Mouse (Mus musculus) forebrain, embryonic 10.5 days (tissue): ENCODE results near the gene Mical3. TPM values are rescaled to one million over a fixed set of nuclear protein-coding genes. Genes with fewer than 3 reads are reported as not detected.

ENCODE experiments used
- DNase-seq: peaks from one replicate; pipeline ENCODE4 v3.0.0-alpha.2; 2017; ENCODE audit warnings: low spot score; ENCODE audit errors: extremely low spot score
- H3K27ac ChIP-seq: fragments of 300-500 bp; sonication (generic); 2 replicates; pipeline ENCODE4 v1.5.1; 2016; ENCODE audit warnings: mild to moderate bottlenecking
- H3K27me3 ChIP-seq: fragments of 300-500 bp; sonication (generic); 2 replicates; pipeline ENCODE4 v1.6.1; 2016; ENCODE audit warnings: mild to moderate bottlenecking; ENCODE audit not compliant: poor library complexity, severe bottlenecking
- H3K36me3 ChIP-seq: fragments of 300-500 bp; sonication (generic); replicated peaks from 2 replicates; pipeline ENCODE4 v1.6.1; 2016; ENCODE audit warnings: mild to moderate bottlenecking, moderate library complexity
- H3K4me1 ChIP-seq: fragments of 300-500 bp; sonication (generic); 2 replicates; pipeline ENCODE4 v1.6.1; 2016
- H3K4me3 ChIP-seq: fragments of 300-500 bp; sonication (generic); 2 replicates; pipeline ENCODE4 v1.5.1; 2016; ENCODE audit warnings: mild to moderate bottlenecking, moderate library complexity
- H3K9me3 ChIP-seq: fragments of 300-500 bp; sonication (generic); 2 replicates; pipeline ENCODE4 v1.6.1; 2016; ENCODE audit warnings: mild to moderate bottlenecking, moderate library complexity
- WGBS: fragments of 180-500 bp; shearing (Covaris S2); methylation state at CpG from one replicate; pipeline ENCODE4 v1.1.7; 2016; 5-methylcytosine and 5-hydroxymethylcytosine counted together
- polyA plus RNA-seq: library from polyadenylated mRNA; unstranded; fragments of >200 nt; fragmentation: Nextera tagmentation; extraction: Ambion mirVana; gene quantifications from 2 replicates; pipeline ENCODE4 v1.2.1, GENCODE M21; 2016

Gene Mical3
- polyA plus RNA-seq, 1 experiment from 2014 or later = 9.0 TPM

DNA sequence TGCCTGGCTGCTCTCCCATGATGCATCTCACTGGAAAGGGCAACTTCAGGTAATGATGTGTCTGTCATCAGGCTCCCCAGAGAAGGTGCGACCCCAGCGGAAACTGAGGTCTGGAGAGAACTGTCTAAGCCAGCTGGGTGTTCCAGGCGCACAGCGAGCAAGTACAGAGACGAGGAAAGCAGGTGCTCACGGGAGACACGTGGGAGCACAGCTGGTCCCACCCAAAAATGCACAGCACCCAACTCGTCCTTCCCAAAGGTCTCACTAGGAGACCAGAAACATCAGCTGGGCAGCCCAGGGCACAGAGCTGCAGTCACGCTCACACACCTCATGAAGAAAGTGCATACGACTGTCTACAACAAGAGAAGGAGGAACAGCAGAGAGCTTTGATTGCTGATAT, 43.7 kb downstream of the Mical3 start:
- no peak for DNase-seq
- H3K4me3 ChIP-seq = no peak overlapping the region
- 0 out of 2 replicates have a peak overlapping the region, but pooled peaks have one; percentile 35 for H3K27ac ChIP-seq
- no peaks in the 10 kb centered on the region for H3K27me3 ChIP-seq
- WGBS = 79% methylated on average over 10 of the region's 10 CpGs
- H3K9me3 ChIP-seq = peaks cover 9% of the 10 kb centered on the region; the same call in 1 of the 2 replicates
- peaks cover 26% of the 10 kb centered on the region for H3K36me3 ChIP-seq
- peaks cover 47% of the 10 kb centered on the region for H3K4me1 ChIP-seq

DNA sequence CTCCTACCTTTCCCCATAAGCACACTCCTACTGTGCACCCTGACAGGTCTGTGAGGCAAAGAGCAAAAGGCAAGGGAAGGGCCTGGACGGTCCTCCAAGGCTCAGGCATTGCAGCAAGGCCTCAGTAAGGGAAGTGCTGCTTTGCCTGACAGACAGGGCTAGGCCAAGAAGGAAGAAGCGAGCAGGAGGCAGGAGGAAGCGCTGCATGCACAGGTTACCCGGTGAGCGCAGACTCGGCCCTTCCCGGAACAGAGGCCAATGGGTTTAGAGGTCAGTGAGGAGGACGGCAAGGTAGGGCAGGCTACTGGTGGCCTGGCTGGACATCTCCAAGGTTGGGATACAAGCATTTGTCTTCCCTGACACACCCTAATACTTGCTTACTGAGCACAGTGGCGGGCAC, 44.6 kb downstream of the Mical3 start:
- peaks cover 9% of the 10 kb centered on the region; the same call in 1 of the 2 replicates for H3K9me3 ChIP-seq
- H3K4me3 ChIP-seq = no peak overlapping the region
- peak overlapping the region; percentile 53 for H3K27ac ChIP-seq
- DNase-seq = no peak
- H3K36me3 ChIP-seq = peaks cover 21% of the 10 kb centered on the region
- no peaks in the 10 kb centered on the region for H3K27me3 ChIP-seq
- 87% methylated on average over 9 of the region's 9 CpGs for WGBS
- peaks cover 55% of the 10 kb centered on the region for H3K4me1 ChIP-seq

- H3K36me3 ChIP-seq = 0 out of 2 replicates have a peak, but pooled peaks cover 4% of the 10 kb centered on the region
- H3K4me3 ChIP-seq = no peak overlapping the region
- no peak for DNase-seq
- H3K27me3 ChIP-seq = no peaks in the 10 kb centered on the region
- WGBS = 87% methylated on average over 6 of the region's 6 CpGs
- no peaks in the 10 kb centered on the region for H3K9me3 ChIP-seq
- H3K4me1 ChIP-seq = peaks cover 56% of the 10 kb centered on the region
- H3K27ac ChIP-seq = 0 out of 2 replicates have a peak overlapping the region, but pooled peaks have one; percentile 16
These were observed 46.7 kb downstream of the Mical3 start for GRCm38 (mm10) chr6:121084050-121084480.

DNA sequence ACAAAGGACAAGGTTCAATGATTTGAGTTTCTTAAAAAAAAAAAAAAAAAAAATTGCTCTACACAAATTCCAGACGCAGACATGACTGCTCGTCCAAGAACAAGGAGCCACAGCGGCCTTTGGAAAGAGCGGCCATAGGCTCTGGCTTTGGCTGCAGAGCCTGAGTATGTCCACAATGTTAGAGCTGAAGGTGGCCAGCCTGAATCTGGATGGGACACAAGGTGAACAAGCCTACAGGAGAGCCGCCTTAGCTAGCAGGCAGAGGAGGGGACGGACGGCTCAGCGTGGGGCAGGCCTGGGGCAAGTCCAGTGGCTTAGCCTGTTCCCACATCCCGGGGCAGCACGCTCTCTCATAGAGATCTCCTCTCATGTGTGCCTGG, 48.7 kb downstream of the Mical3 start:
- 92% methylated on average over 10 of the region's 10 CpGs for WGBS

DNA sequence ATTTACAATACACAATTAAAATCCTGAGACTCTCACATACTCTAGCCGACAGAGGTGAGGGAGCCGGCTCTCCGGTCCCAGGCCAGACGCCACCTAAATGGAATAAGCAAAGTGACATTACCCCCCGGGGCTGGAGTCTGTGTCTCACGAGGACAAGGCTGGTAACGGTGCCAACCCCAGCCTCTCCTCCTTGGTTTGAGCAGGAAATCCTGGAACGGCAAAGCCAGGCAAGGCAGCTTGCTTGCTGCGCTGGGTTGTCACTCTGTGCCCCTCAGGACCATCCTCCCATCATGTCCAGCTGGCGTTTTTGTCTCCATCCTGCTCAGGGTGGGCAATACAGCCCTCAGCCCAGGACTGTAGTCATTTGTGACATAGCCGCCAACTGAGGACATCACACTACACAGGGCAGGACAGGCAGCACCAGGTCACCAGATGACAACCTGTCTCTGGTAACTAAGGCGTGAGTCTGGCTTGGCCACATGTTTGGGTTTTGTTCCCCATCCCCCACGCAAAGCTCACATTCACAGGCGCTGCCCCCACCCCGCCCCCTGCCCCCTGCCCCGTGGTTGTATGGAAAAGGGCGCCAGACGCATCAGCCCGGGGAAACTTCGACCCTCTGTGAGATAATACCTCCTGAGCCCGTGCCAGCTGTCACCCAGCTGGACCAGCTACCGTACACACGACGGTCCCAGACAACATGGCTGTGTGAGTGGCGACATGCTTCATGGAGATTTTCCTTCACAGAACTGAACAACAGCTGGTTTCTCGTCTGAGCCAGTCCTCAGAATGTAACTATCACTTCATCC, 49.3 kb downstream of the Mical3 start:
- Histone ChIP-seq H3K36me3 (0 out of 2 replicates have a peak, but pooled peaks cover 4% of the 10 kb centered on the region), H3K4me1 (peaks cover 37% of the 10 kb centered on the region), H3K9me3 (no peaks in the 10 kb centered on the region), H3K27me3 (no peaks in the 10 kb centered on the region), H3K4me3 (no peak overlapping the region), H3K27ac (peak overlapping the region; percentile 13; the same call in 1 of the 2 replicates)
- WGBS = 84% methylated on average over 26 of the region's 26 CpGs
- no peak for DNase-seq

More for the DNA sequence above, 48.7 kb downstream of the Mical3 start:
- Histone ChIP-seq H3K27me3 (no peaks in the 10 kb centered on the region), H3K9me3 (no peaks in the 10 kb centered on the region), H3K27ac (0 out of 2 replicates have a peak overlapping the region, but pooled peaks have one; percentile 36), H3K4me3 (no peak overlapping the region), H3K36me3 (0 out of 2 replicates have a peak, but pooled peaks cover 4% of the 10 kb centered on the region), H3K4me1 (peaks cover 43% of the 10 kb centered on the region)
- no peak for DNase-seq

GRCm38 (mm10) chr6:121078175-121078574, 52.6 kb downstream of the Mical3 start:
- DNase-seq = no peak
- H3K36me3 ChIP-seq = no peaks in the 10 kb centered on the region
- WGBS = 92% methylated on average over 5 of the region's 5 CpGs
- peaks cover 14% of the 10 kb centered on the region for H3K4me1 ChIP-seq
- H3K4me3 ChIP-seq = no peak overlapping the region
- H3K9me3 ChIP-seq = no peaks in the 10 kb centered on the region
- no peaks in the 10 kb centered on the region for H3K27me3 ChIP-seq
- H3K27ac ChIP-seq = no peak overlapping the region

DNA sequence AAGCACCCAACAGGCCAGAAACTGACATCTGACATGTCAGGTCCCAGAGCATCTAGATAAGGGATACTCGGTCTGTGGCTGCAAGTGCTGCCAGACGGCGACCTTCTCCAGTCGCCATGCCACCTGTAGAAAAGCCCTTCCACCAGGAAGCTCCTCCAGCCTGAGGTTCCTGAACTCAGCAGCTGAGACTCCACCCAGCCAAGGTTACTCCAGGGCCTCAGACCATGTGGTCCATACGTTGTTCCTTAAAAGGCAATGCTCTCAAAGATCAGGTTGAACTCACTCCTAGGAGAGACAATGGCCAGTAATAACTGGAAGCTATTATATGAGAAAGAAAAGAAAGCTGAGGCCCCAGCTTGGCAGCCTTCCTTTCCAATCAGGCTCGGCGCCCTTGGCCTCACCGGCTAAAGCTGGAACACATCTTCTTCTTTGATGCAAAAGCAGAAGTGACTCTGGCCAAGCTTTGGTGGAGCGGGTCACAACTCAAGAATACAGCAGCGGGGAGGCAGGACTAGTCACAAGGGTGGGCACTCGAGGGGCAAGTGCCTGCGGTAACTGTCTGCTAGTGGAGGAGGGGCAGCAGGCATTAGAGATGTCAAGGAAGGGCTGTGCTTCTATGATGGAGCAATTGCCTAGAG, 53.8 kb downstream of the Mical3 start:
- WGBS = 93% methylated on average over 12 of the region's 12 CpGs
- H3K4me3 ChIP-seq = no peak overlapping the region
- peaks cover 11% of the 10 kb centered on the region for H3K4me1 ChIP-seq
- no peaks in the 10 kb centered on the region for H3K27me3 ChIP-seq
- no peaks in the 10 kb centered on the region for H3K36me3 ChIP-seq
- H3K9me3 ChIP-seq = no peaks in the 10 kb centered on the region
- no peak overlapping the region for H3K27ac ChIP-seq
- no peak for DNase-seq

DNA sequence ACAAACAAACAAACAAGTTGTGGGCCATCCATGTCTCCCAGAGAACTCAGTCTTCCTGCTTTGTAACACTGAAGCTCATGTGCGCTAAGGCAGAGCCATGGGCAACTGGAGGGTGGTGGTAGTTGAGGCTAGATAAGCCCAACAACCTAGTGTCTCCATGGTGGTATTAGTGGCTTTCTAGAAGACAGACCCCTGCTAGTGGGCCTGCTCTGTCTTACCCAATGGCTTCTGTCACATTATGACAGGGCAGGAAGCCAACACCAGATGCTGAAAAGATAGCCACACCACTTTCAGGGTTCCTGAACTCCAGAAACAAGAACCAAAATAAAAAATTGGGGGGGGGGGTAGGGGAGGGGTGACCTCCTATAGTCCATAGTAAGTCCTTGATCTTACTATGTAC, 55.0 kb downstream of the Mical3 start:
- H3K36me3 ChIP-seq = no peaks in the 10 kb centered on the region
- no peak for DNase-seq
- H3K4me3 ChIP-seq = no peak overlapping the region
- H3K4me1 ChIP-seq = 0 out of 2 replicates have a peak, but pooled peaks cover 7% of the 10 kb centered on the region
- no peak overlapping the region for H3K27ac ChIP-seq
- no peaks in the 10 kb centered on the region for H3K27me3 ChIP-seq
- 94% methylated on average over 1 of the region's 1 CpGs for WGBS
- no peaks in the 10 kb centered on the region for H3K9me3 ChIP-seq

GRCm38 (mm10) chr6:121073312-121073711, 57.5 kb downstream of the Mical3 start:
- peaks cover 31% of the 10 kb centered on the region for H3K4me1 ChIP-seq
- H3K27me3 ChIP-seq = no peaks in the 10 kb centered on the region
- no peaks in the 10 kb centered on the region for H3K36me3 ChIP-seq
- H3K27ac ChIP-seq = no peak overlapping the region
- no peaks in the 10 kb centered on the region for H3K9me3 ChIP-seq
- H3K4me3 ChIP-seq = no peak overlapping the region
- WGBS = 91% methylated on average over 7 of the region's 7 CpGs
- no peak for DNase-seq

- no peak overlapping the region for H3K4me3 ChIP-seq
- 73% methylated on average over 2 of the region's 2 CpGs for WGBS
- H3K4me1 ChIP-seq = peaks cover 38% of the 10 kb centered on the region
- DNase-seq = no peak
- no peaks in the 10 kb centered on the region for H3K9me3 ChIP-seq
- no peak overlapping the region for H3K27ac ChIP-seq
- H3K36me3 ChIP-seq = no peaks in the 10 kb centered on the region
- H3K27me3 ChIP-seq = no peaks in the 10 kb centered on the region
These were observed 58.2 kb downstream of the Mical3 start for GRCm38 (mm10) chr6:121072615-121073014.

DNA sequence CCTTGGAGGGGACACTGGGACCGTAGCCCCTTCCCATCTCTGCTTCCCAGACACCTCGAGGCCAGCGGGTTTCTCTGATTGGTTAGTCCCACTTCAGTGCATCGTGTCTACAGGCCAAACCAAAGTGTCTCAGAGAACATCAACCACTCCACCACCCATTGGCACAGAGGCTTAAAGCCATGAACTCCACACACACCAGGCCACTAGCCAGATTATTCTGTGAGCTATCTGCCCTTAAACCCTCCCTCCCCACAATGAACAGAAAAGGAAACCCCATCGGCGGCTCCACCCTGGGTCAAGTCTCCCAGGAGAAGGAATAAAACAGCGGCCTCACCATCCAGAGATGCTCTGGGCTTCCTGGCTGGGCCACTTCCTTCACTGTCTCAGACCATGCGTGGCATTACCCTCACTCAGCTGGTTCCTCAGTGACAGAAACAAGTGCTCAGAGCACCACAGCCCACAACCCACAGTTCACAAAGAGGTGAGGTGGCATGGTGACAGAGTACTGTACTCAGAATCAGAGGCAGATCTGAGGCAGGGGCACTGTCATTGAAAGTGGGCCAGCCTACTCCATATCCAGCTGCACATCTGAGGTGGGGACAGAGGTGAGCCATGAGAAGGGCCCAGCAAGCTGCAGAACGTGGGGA, 60.1 kb downstream of the Mical3 start:
- no peaks in the 10 kb centered on the region for H3K36me3 ChIP-seq
- no peak overlapping the region for H3K27ac ChIP-seq
- 87% methylated on average over 9 of the region's 9 CpGs for WGBS
- no peak for DNase-seq
- H3K9me3 ChIP-seq = no peaks in the 10 kb centered on the region
- no peak overlapping the region for H3K4me3 ChIP-seq
- peaks cover 54% of the 10 kb centered on the region for H3K4me1 ChIP-seq
- H3K27me3 ChIP-seq = no peaks in the 10 kb centered on the region

DNA sequence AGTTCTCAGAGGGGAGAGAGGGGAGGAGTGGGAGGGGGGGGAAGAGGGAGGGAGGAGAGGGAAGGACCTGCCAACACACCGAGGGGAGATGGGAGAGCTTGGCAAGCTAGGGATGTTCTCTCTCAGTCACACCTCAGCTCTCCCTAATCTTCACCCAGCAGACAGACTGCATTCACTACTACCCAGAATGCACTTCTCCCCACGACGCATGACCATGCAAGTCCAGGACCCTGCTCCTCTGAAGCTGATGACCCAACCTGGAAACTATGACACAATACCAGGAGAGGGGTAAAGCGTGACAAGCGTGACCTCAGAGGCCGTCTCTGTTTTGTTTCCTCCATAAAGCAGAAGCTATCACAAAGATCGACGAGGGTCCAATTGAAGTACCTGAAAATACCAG, 61.6 kb downstream of the Mical3 start:
- WGBS = 87% methylated on average over 8 of the region's 8 CpGs
- no peak overlapping the region for H3K4me3 ChIP-seq
- no peaks in the 10 kb centered on the region for H3K9me3 ChIP-seq
- DNase-seq = no peak
- H3K36me3 ChIP-seq = no peaks in the 10 kb centered on the region
- H3K27ac ChIP-seq = no peak overlapping the region
- H3K4me1 ChIP-seq = peaks cover 69% of the 10 kb centered on the region
- no peaks in the 10 kb centered on the region for H3K27me3 ChIP-seq
